Mouse (Mus musculus): ENCODE measurements around the gene Prpf3. TPM values are rescaled to one million over a fixed set of nuclear protein-coding genes. Genes with fewer than 3 reads are reported as not detected.

The Prpf3 gene
- polyA plus RNA-seq, 1 experiment from 2014 or later, result 47.4 TPM

- 85% methylated on average over 5 of the region's 5 CpGs for WGBS
- Histone ChIP-seq H3K4me1 (ENCODE audit: control insufficient read depth, insufficient read depth, low read length) (peaks cover 9% of the 10 kb centered on the region), H3K36me3 (ENCODE audit: control insufficient read depth, insufficient read depth, low read length) (no peaks in the 10 kb centered on the region), H3K4me2 (ENCODE audit: low read length) (no peak overlapping the region), H3K4me3 (ENCODE audit: low read depth, low read length) (no peak overlapping the region), H3K9me3 (replicated peaks; ENCODE audit: control insufficient read depth, low read length) (no peaks in the 10 kb centered on the region), H3K27me3 (replicated peaks; ENCODE audit: control insufficient read depth, insufficient read depth, low read length) (no peaks in the 10 kb centered on the region; the same call in 1 of the 2 replicates), H3K27ac (ENCODE audit: low read depth, low read length) (no peak overlapping the region), H3K9ac (ENCODE audit: low read length) (no peak overlapping the region)
- no peak for DNase-seq (ENCODE audit: low spot score)
- ATAC-seq, result no peak
Observed at GRCm38 (mm10) chr3:95884400-95884799, 28.7 kb upstream of the Prpf3 start.

- peak overlapping the region; percentile 46 for H3K4me3 ChIP-seq (ENCODE audit: low read depth, low read length)
- 3% methylated on average over 24 of the region's 24 CpGs for WGBS
- peak overlapping the region; percentile 54 for H3K9ac ChIP-seq (ENCODE audit: low read length)
Observed at GRCm38 (mm10) chr3:95882816-95883425, 27.2 kb upstream of the Prpf3 start.

GRCm38 (mm10) chr3:95881979-95882815 lies 26.5 kb upstream of the Prpf3 start, which contains the start of gene Ciart:
TSS of gene Ciart (minus strand) at chr3:95882251.
- Histone ChIP-seq H3K4me2 (ENCODE audit: low read length) (peak within 1 kb of the TSS; percentile 98), H3K9me3 (replicated peaks; ENCODE audit: control insufficient read depth, low read length) (no peaks in the 10 kb centered on the region), H3K27ac (ENCODE audit: low read depth, low read length) (no peak within 1 kb of the TSS), H3K9ac (ENCODE audit: low read length) (peak within 1 kb of the TSS; percentile 54), H3K4me1 (ENCODE audit: control insufficient read depth, insufficient read depth, low read length) (peaks cover 9% of the 10 kb centered on the region), H3K27me3 (replicated peaks; ENCODE audit: control insufficient read depth, insufficient read depth, low read length) (no peaks in the 10 kb centered on the region; the same call in 1 of the 2 replicates), H3K4me3 (ENCODE audit: low read depth, low read length) (peak within 1 kb of the TSS; percentile 46), H3K36me3 (ENCODE audit: control insufficient read depth, insufficient read depth, low read length) (no peaks in the 10 kb centered on the region)
- under 1% methylated on average over 61 of the region's 66 CpGs for WGBS
- DNase-seq (ENCODE audit: low spot score) (peak; percentile 99), ATAC-seq (peak; percentile 100)

More at GRCm38 (mm10) chr3:95882816-95883425, 27.2 kb upstream of the Prpf3 start:
- Histone ChIP-seq H3K27me3 (replicated peaks; ENCODE audit: control insufficient read depth, insufficient read depth, low read length) (no peaks in the 10 kb centered on the region; the same call in 1 of the 2 replicates), H3K4me2 (ENCODE audit: low read length) (peak overlapping the region; percentile 98), H3K27ac (ENCODE audit: low read depth, low read length) (no peak overlapping the region), H3K36me3 (ENCODE audit: control insufficient read depth, insufficient read depth, low read length) (no peaks in the 10 kb centered on the region), H3K4me1 (ENCODE audit: control insufficient read depth, insufficient read depth, low read length) (peaks cover 9% of the 10 kb centered on the region), H3K9me3 (replicated peaks; ENCODE audit: control insufficient read depth, low read length) (no peaks in the 10 kb centered on the region)
- peak; percentile 68 for DNase-seq (ENCODE audit: low spot score)
- ATAC-seq, result no peak

- Histone ChIP-seq H3K4me1 (ENCODE audit: control insufficient read depth, insufficient read depth, low read length) (peaks cover 9% of the 10 kb centered on the region), H3K9ac (ENCODE audit: low read length) (no peak overlapping the region), H3K4me3 (ENCODE audit: low read depth, low read length) (no peak overlapping the region), H3K36me3 (ENCODE audit: control insufficient read depth, insufficient read depth, low read length) (no peaks in the 10 kb centered on the region), H3K4me2 (ENCODE audit: low read length) (no peak overlapping the region), H3K9me3 (replicated peaks; ENCODE audit: control insufficient read depth, low read length) (no peaks in the 10 kb centered on the region), H3K27ac (ENCODE audit: low read depth, low read length) (no peak overlapping the region), H3K27me3 (replicated peaks; ENCODE audit: control insufficient read depth, insufficient read depth, low read length) (no peaks in the 10 kb centered on the region; the same call in 1 of the 2 replicates)
- 91% methylated on average over 4 of the region's 4 CpGs for WGBS
- ATAC-seq (no peak), DNase-seq (ENCODE audit: low spot score) (no peak)
Observed at GRCm38 (mm10) chr3:95879063-95879462, 23.4 kb upstream of the Prpf3 start.

- ATAC-seq (no peak), DNase-seq (ENCODE audit: low spot score) (no peak)
- Histone ChIP-seq H3K36me3 (ENCODE audit: control insufficient read depth, insufficient read depth, low read length) (peaks cover 26% of the 10 kb centered on the region), H3K9me3 (replicated peaks; ENCODE audit: control insufficient read depth, low read length) (no peaks in the 10 kb centered on the region), H3K4me1 (ENCODE audit: control insufficient read depth, insufficient read depth, low read length) (peaks cover 8% of the 10 kb centered on the region), H3K4me2 (ENCODE audit: low read length) (peak overlapping the region; percentile 86), H3K27me3 (replicated peaks; ENCODE audit: control insufficient read depth, insufficient read depth, low read length) (no peaks in the 10 kb centered on the region), H3K27ac (ENCODE audit: low read depth, low read length) (no peak overlapping the region), H3K4me3 (ENCODE audit: low read depth, low read length) (peak overlapping the region; percentile 61), H3K9ac (ENCODE audit: low read length) (peak overlapping the region; percentile 68)
- WGBS, result 84% methylated on average over 7 of the region's 7 CpGs
Observed at GRCm38 (mm10) chr3:95872048-95872447, 16.4 kb upstream of the Prpf3 start.

- Histone ChIP-seq H3K9ac (ENCODE audit: low read length) (peak within 1 kb of the TSS; percentile 68), H3K4me3 (ENCODE audit: low read depth, low read length) (peak within 1 kb of the TSS; percentile 61), H3K4me1 (ENCODE audit: control insufficient read depth, insufficient read depth, low read length) (peaks cover 8% of the 10 kb centered on the region), H3K27ac (ENCODE audit: low read depth, low read length) (peak within 1 kb of the TSS; percentile 65), H3K4me2 (ENCODE audit: low read length) (peak within 1 kb of the TSS; percentile 86), H3K9me3 (replicated peaks; ENCODE audit: control insufficient read depth, low read length) (no peaks in the 10 kb centered on the region), H3K36me3 (ENCODE audit: control insufficient read depth, insufficient read depth, low read length) (peaks cover 27% of the 10 kb centered on the region), H3K27me3 (replicated peaks; ENCODE audit: control insufficient read depth, insufficient read depth, low read length) (no peaks in the 10 kb centered on the region)
- whole genome bisulfite sequencing, result under 1% methylated on average over 33 of the region's 33 CpGs
- ATAC-seq, result peak; percentile 96
- DNase-seq (ENCODE audit: low spot score), result peak; percentile 90
Observed at GRCm38 (mm10) chr3:95871392-95871867, 15.7 kb upstream of the Prpf3 start, which contains the start of gene Mrps21. TSS of gene Mrps21 (minus strand) at chr3:95871519.

- Histone ChIP-seq H3K4me3 (ENCODE audit: low read depth, low read length) (peak overlapping the region; percentile 61), H3K9ac (ENCODE audit: low read length) (peak overlapping the region; percentile 68), H3K4me2 (ENCODE audit: low read length) (peak overlapping the region; percentile 86), H3K27me3 (replicated peaks; ENCODE audit: control insufficient read depth, insufficient read depth, low read length) (no peaks in the 10 kb centered on the region), H3K27ac (ENCODE audit: low read depth, low read length) (peak overlapping the region; percentile 65), H3K36me3 (ENCODE audit: control insufficient read depth, insufficient read depth, low read length) (peaks cover 30% of the 10 kb centered on the region), H3K9me3 (replicated peaks; ENCODE audit: control insufficient read depth, low read length) (no peaks in the 10 kb centered on the region), H3K4me1 (ENCODE audit: control insufficient read depth, insufficient read depth, low read length) (peaks cover 8% of the 10 kb centered on the region)
- DNase-seq (ENCODE audit: low spot score) (no peak), ATAC-seq (peak; percentile 40; the same call in 1 of the 2 replicates)
- 8% methylated on average over 15 of the region's 15 CpGs for WGBS
Observed at GRCm38 (mm10) chr3:95870976-95871375, 15.3 kb upstream of the Prpf3 start.

- WGBS, result 92% methylated on average over 2 of the region's 2 CpGs
- H3K4me1 ChIP-seq (ENCODE audit: control insufficient read depth, insufficient read depth, low read length), result peaks cover 8% of the 10 kb centered on the region
- peaks cover 43% of the 10 kb centered on the region for H3K36me3 ChIP-seq (ENCODE audit: control insufficient read depth, insufficient read depth, low read length)
- no peak overlapping the region for H3K4me3 ChIP-seq (ENCODE audit: low read depth, low read length)
- H3K4me2 ChIP-seq (ENCODE audit: low read length), result no peak overlapping the region
- no peak overlapping the region for H3K9ac ChIP-seq (ENCODE audit: low read length)
- DNase-seq (ENCODE audit: low spot score) (no peak), ATAC-seq (no peak)
- H3K27ac ChIP-seq (ENCODE audit: low read depth, low read length), result no peak overlapping the region
- H3K9me3 ChIP-seq (replicated peaks; ENCODE audit: control insufficient read depth, low read length), result no peaks in the 10 kb centered on the region
- no peaks in the 10 kb centered on the region for H3K27me3 ChIP-seq (replicated peaks; ENCODE audit: control insufficient read depth, insufficient read depth, low read length)
Observed at GRCm38 (mm10) chr3:95867408-95867807, 11.7 kb upstream of the Prpf3 start.

Data from forebrain, embryonic 14.5 days (tissue).